Mouse (Mus musculus): ENCODE data around the gene Auts2. TPM values are rescaled to one million over a fixed set of nuclear protein-coding genes. Genes with fewer than 3 reads are reported as not detected.
A peak's percentile ranks its signal among the peaks of the same experiment; 100 is the strongest.

Gene Auts2
- polyA plus RNA-seq, 1 experiment from 2014 or later: 75.0 TPM

- Histone ChIP-seq H3K9me3 (ENCODE audit: control insufficient read depth, low read length) (no peaks in the 10 kb centered on the region), H3K4me3 (replicated peaks; ENCODE audit: low read depth, low read length) (no peak overlapping the region), H3K27me3 (ENCODE audit: control insufficient read depth, insufficient read depth, low read length) (no peaks in the 10 kb centered on the region), H3K9ac (replicated peaks; ENCODE audit: low read length) (no peak overlapping the region), H3K27ac (replicated peaks; ENCODE audit: low read depth, low read length) (no peak overlapping the region; the same call in 1 of the 2 replicates), H3K36me3 (ENCODE audit: control insufficient read depth, insufficient read depth, low read length) (no peaks in the 10 kb centered on the region), H3K4me1 (ENCODE audit: control insufficient read depth, insufficient read depth, low read length) (0 out of 2 replicates have a peak, but pooled peaks cover 7% of the 10 kb centered on the region), H3K4me2 (ENCODE audit: low read length) (no peak overlapping the region)
- 78% methylated on average over 10 of the region's 10 CpGs for WGBS
- DNase-seq: no peak
- ATAC-seq (ENCODE audit: low FRiP score, low TSS enrichment): no peak
Observed at GRCm38 (mm10) chr5:131812483-131813063, 730.6 kb downstream of the Auts2 start.

DNA sequence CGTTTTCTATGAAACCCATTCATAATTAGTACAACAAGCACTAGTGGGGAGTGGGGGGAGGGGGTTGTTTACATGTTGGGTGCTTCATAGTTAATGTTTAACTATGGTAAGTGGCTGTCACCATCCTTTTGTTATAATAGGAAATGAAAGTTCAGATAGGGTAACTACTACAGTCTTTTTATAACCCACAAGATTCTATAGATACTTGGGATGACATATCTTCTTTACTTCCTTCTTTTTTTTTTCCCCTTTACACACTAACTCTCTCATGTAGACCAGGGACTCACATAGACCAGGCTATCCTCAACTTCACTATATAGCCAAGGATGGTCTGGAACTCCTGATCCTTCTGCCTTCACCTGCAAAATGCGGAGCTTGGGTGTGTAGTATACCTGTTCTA is 736.8 kb downstream of the Auts2 start:
- H3K27me3 ChIP-seq (ENCODE audit: control insufficient read depth, insufficient read depth, low read length): no peaks in the 10 kb centered on the region
- WGBS: 88% methylated on average over 2 of the region's 2 CpGs
- no peak overlapping the region for H3K27ac ChIP-seq (replicated peaks; ENCODE audit: low read depth, low read length)
- H3K9me3 ChIP-seq (ENCODE audit: control insufficient read depth, low read length): no peaks in the 10 kb centered on the region
- no peak overlapping the region for H3K9ac ChIP-seq (replicated peaks; ENCODE audit: low read length)
- peaks cover 20% of the 10 kb centered on the region for H3K4me1 ChIP-seq (ENCODE audit: control insufficient read depth, insufficient read depth, low read length)
- no peak overlapping the region for H3K4me2 ChIP-seq (ENCODE audit: low read length)
- no peak overlapping the region for H3K4me3 ChIP-seq (replicated peaks; ENCODE audit: low read depth, low read length)
- no peak for DNase-seq
- no peak for ATAC-seq (ENCODE audit: low FRiP score, low TSS enrichment)
- no peaks in the 10 kb centered on the region for H3K36me3 ChIP-seq (ENCODE audit: control insufficient read depth, insufficient read depth, low read length)

DNA sequence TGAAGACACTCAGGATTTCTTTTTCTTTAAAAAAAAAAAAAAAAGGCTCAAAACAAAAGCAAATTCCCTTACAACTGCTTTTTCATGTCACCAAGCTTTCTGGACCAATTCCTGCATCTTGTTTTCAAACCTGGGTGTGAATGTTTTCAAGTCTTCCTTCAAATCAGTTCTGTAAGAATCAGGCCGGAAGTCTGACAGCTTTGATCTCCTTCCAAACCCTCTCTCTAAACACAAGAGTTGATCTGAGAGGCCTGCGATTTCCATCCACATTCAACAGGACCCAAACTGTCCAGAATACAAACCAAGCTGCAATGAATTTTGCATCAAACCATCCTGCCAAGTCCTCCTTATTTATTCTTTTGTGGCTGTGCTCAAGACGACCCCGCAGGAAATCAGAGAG is 737.9 kb downstream of the Auts2 start:
- DNase-seq: peak; percentile 52
- no peaks in the 10 kb centered on the region for H3K36me3 ChIP-seq (ENCODE audit: control insufficient read depth, insufficient read depth, low read length)
- WGBS: 63% methylated on average over 4 of the region's 4 CpGs
- no peak overlapping the region for H3K4me3 ChIP-seq (replicated peaks; ENCODE audit: low read depth, low read length)
- peaks cover 26% of the 10 kb centered on the region for H3K4me1 ChIP-seq (ENCODE audit: control insufficient read depth, insufficient read depth, low read length)
- H3K27me3 ChIP-seq (ENCODE audit: control insufficient read depth, insufficient read depth, low read length): no peaks in the 10 kb centered on the region
- H3K27ac ChIP-seq (replicated peaks; ENCODE audit: low read depth, low read length): no peak overlapping the region
- H3K4me2 ChIP-seq (ENCODE audit: low read length): no peak overlapping the region
- H3K9ac ChIP-seq (replicated peaks; ENCODE audit: low read length): no peak overlapping the region
- ATAC-seq (ENCODE audit: low FRiP score, low TSS enrichment): no peak
- H3K9me3 ChIP-seq (ENCODE audit: control insufficient read depth, low read length): no peaks in the 10 kb centered on the region

- ATAC-seq (ENCODE audit: low FRiP score, low TSS enrichment): no peak
- Histone ChIP-seq H3K4me2 (ENCODE audit: low read length) (no peak overlapping the region), H3K36me3 (ENCODE audit: control insufficient read depth, insufficient read depth, low read length) (no peaks in the 10 kb centered on the region), H3K4me1 (ENCODE audit: control insufficient read depth, insufficient read depth, low read length) (peaks cover 29% of the 10 kb centered on the region), H3K9me3 (ENCODE audit: control insufficient read depth, low read length) (no peaks in the 10 kb centered on the region), H3K9ac (replicated peaks; ENCODE audit: low read length) (no peak overlapping the region), H3K27ac (replicated peaks; ENCODE audit: low read depth, low read length) (no peak overlapping the region; the same call in 1 of the 2 replicates), H3K4me3 (replicated peaks; ENCODE audit: low read depth, low read length) (no peak overlapping the region), H3K27me3 (ENCODE audit: control insufficient read depth, insufficient read depth, low read length) (no peaks in the 10 kb centered on the region)
- no peak for DNase-seq
- WGBS: 57% methylated on average over 10 of the region's 10 CpGs
Observed at GRCm38 (mm10) chr5:131803609-131804008, 739.5 kb downstream of the Auts2 start.

DNA sequence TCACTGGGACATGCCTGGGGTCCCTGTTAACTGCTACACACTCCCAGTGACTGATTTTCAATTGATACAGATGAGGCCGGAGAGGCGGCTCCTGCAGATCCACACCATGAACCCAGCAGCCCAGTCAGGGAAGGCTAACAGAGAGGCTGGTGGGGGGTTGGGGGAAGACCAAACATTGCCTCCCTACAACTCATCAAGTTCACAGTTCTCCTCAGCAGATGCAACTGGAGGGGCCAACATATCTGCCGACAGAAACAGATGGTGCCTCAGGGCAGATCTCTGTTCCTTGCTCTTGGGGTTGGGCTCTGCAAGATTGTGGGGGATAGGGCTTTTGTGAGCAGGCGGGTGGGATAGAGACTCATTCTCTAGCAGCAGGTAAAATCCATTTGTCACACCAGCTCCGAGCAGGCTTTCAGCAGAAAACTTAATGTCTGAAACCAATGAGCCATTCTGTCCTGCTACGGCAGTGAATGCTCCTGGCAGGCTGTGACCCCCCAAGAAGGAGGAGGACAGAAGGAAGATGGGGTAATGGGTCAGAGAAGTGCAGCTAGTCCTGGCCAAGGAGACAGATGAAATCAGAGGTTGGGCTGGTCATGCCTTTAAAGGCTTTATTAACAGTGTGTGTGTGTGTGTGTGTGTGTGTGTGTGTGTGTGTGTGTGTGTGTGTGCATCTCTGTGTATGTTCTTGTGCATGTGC is 740.7 kb downstream of the Auts2 start:
- Histone ChIP-seq H3K4me1 (ENCODE audit: control insufficient read depth, insufficient read depth, low read length) (peaks cover 36% of the 10 kb centered on the region), H3K9ac (replicated peaks; ENCODE audit: low read length) (no peak overlapping the region), H3K27ac (replicated peaks; ENCODE audit: low read depth, low read length) (peak overlapping the region; percentile 66), H3K27me3 (ENCODE audit: control insufficient read depth, insufficient read depth, low read length) (no peaks in the 10 kb centered on the region), H3K4me3 (replicated peaks; ENCODE audit: low read depth, low read length) (no peak overlapping the region), H3K9me3 (ENCODE audit: control insufficient read depth, low read length) (no peaks in the 10 kb centered on the region), H3K4me2 (ENCODE audit: low read length) (peak overlapping the region; percentile 7; the same call in 1 of the 2 replicates), H3K36me3 (ENCODE audit: control insufficient read depth, insufficient read depth, low read length) (no peaks in the 10 kb centered on the region)
- ATAC-seq (ENCODE audit: low FRiP score, low TSS enrichment): peak; percentile 68; the same call in 1 of the 2 replicates
- DNase-seq: peak; percentile 70
- 12% methylated on average over 6 of the region's 6 CpGs for WGBS

GRCm38 (mm10) chr5:131801924-131802323 is 741.2 kb downstream of the Auts2 start:
- peak; percentile 40 for DNase-seq
- H3K4me3 ChIP-seq (replicated peaks; ENCODE audit: low read depth, low read length): no peak overlapping the region
- no peaks in the 10 kb centered on the region for H3K27me3 ChIP-seq (ENCODE audit: control insufficient read depth, insufficient read depth, low read length)
- peak overlapping the region; percentile 66 for H3K27ac ChIP-seq (replicated peaks; ENCODE audit: low read depth, low read length)
- no peak overlapping the region for H3K4me2 ChIP-seq (ENCODE audit: low read length)
- no peak overlapping the region for H3K9ac ChIP-seq (replicated peaks; ENCODE audit: low read length)
- no peaks in the 10 kb centered on the region for H3K9me3 ChIP-seq (ENCODE audit: control insufficient read depth, low read length)
- no peaks in the 10 kb centered on the region for H3K36me3 ChIP-seq (ENCODE audit: control insufficient read depth, insufficient read depth, low read length)
- WGBS: 20% methylated on average over 6 of the region's 6 CpGs
- ATAC-seq (ENCODE audit: low FRiP score, low TSS enrichment): no peak
- H3K4me1 ChIP-seq (ENCODE audit: control insufficient read depth, insufficient read depth, low read length): peaks cover 36% of the 10 kb centered on the region

- Histone ChIP-seq H3K9me3 (ENCODE audit: control insufficient read depth, low read length) (no peaks in the 10 kb centered on the region), H3K4me1 (ENCODE audit: control insufficient read depth, insufficient read depth, low read length) (peaks cover 53% of the 10 kb centered on the region), H3K27me3 (ENCODE audit: control insufficient read depth, insufficient read depth, low read length) (no peaks in the 10 kb centered on the region), H3K4me3 (replicated peaks; ENCODE audit: low read depth, low read length) (no peak overlapping the region), H3K4me2 (ENCODE audit: low read length) (no peak overlapping the region), H3K9ac (replicated peaks; ENCODE audit: low read length) (no peak overlapping the region), H3K36me3 (ENCODE audit: control insufficient read depth, insufficient read depth, low read length) (no peaks in the 10 kb centered on the region), H3K27ac (replicated peaks; ENCODE audit: low read depth, low read length) (0 out of 2 replicates have a peak overlapping the region, but pooled peaks have one; percentile 15)
- peak; percentile 59 for DNase-seq
- ATAC-seq (ENCODE audit: low FRiP score, low TSS enrichment): no peak
- 24% methylated on average over 5 of the region's 5 CpGs for WGBS
Observed at GRCm38 (mm10) chr5:131798373-131798772, 744.8 kb downstream of the Auts2 start.

GRCm38 (mm10) chr5:131797044-131797443 is 746.1 kb downstream of the Auts2 start:
- H3K27ac ChIP-seq (replicated peaks; ENCODE audit: low read depth, low read length): no peak overlapping the region
- ATAC-seq (ENCODE audit: low FRiP score, low TSS enrichment): no peak
- H3K36me3 ChIP-seq (ENCODE audit: control insufficient read depth, insufficient read depth, low read length): no peaks in the 10 kb centered on the region
- no peaks in the 10 kb centered on the region for H3K27me3 ChIP-seq (ENCODE audit: control insufficient read depth, insufficient read depth, low read length)
- no peak overlapping the region for H3K4me3 ChIP-seq (replicated peaks; ENCODE audit: low read depth, low read length)
- DNase-seq: no peak
- H3K9ac ChIP-seq (replicated peaks; ENCODE audit: low read length): no peak overlapping the region
- H3K4me2 ChIP-seq (ENCODE audit: low read length): no peak overlapping the region
- H3K9me3 ChIP-seq (ENCODE audit: control insufficient read depth, low read length): no peaks in the 10 kb centered on the region
- peaks cover 51% of the 10 kb centered on the region for H3K4me1 ChIP-seq (ENCODE audit: control insufficient read depth, insufficient read depth, low read length)
